Mouse (Mus musculus) layer of hippocampus, adult 18-20 months (tissue): ENCODE measurements around the gene Nkx2-3. TPM values are rescaled to one million over a fixed set of nuclear protein-coding genes. Genes with fewer than 3 reads are reported as not detected.

Experiments
- microRNA-seq, 2 experiments: library from miRNA; unstranded; fragments of <30 nt; microRNA quantifications; one replicate each; pipeline ENCODE4 v1.2.0; 2021
- total RNA-seq, 2 experiments: library from RNA; stranded (reverse); gene quantifications; 2 replicates each; pipeline ENCODE4 v1.2.3; 2021

The Nkx2-3 gene
- total RNA-seq, 2 experiments from 2014 or later, result not detected

Small RNA genes within 50 kb of the gene (microRNA-seq; reads per million reads assigned to microRNA genes)
- gene Gm22646, result 0 reads per million in 2 experiments

Other genes with a start within 250 kb of the Nkx2-3 start
- under 1 TPM; 0.15 to 0.20 TPM for gene Hpse2, start 224.0 kb upstream of the Nkx2-3 start, total RNA-seq
- 100 to 1,000 TPM; 116 TPM for gene Cnnm1, start 171.9 kb upstream of the Nkx2-3 start, total RNA-seq
- gene Got1, start 87.7 kb upstream of the Nkx2-3 start, total RNA-seq, result 100 to 1,000 TPM; 374 to 381 TPM
- gene Slc25a28, start 62.6 kb downstream of the Nkx2-3 start, total RNA-seq, result 10 to 100 TPM; 42.4 to 43.8 TPM
- gene Entpd7, start 77.3 kb downstream of the Nkx2-3 start, total RNA-seq, result 10 to 100 TPM; 15.9 to 16.7 TPM
- 1 to 10 TPM; 5.2 to 7.8 TPM for gene Cutc, start 140.7 kb downstream of the Nkx2-3 start, total RNA-seq
- gene Cox15, start 140.7 kb downstream of the Nkx2-3 start, total RNA-seq, result 10 to 100 TPM; 11.8 to 16.5 TPM
- gene Abcc2, start 169.9 kb downstream of the Nkx2-3 start, total RNA-seq, result under 1 TPM in 1 of 2 experiments, not detected in 1; 0.05 TPM